Mouse (Mus musculus) erythroblast, embryonic 14.5 days (primary cell): ENCODE data around the gene C3ar1. TPM values are rescaled to one million over a fixed set of nuclear protein-coding genes. Genes with fewer than 3 reads are reported as not detected.
A peak's percentile ranks its signal among the peaks of the same experiment; 100 is the strongest.

Experiments
- H3K27me3 ChIP-seq: 2 replicates; pipeline ENCODE4 v1.6.1; 2012; ENCODE audit warnings: inconsistent platforms; ENCODE audit not compliant: control insufficient read depth
- H3K36me3 ChIP-seq: 2 replicates; pipeline ENCODE4 v1.6.1; 2012; ENCODE audit warnings: mild to moderate bottlenecking, inconsistent platforms; ENCODE audit not compliant: control insufficient read depth
- H3K4me1 ChIP-seq: 2 replicates; pipeline ENCODE4 v1.6.1; 2012; ENCODE audit warnings: inconsistent platforms; ENCODE audit not compliant: control insufficient read depth
- H3K4me3 ChIP-seq: replicated peaks from 2 replicates; pipeline ENCODE3; 2012; ENCODE audit warnings: moderate library complexity, mild to moderate bottlenecking, inconsistent platforms
- H3K9me3 ChIP-seq: 2 replicates; pipeline ENCODE4 v1.6.1; 2012; ENCODE audit warnings: low read length, inconsistent platforms, mixed read lengths; ENCODE audit not compliant: control insufficient read depth
- GATA1 ChIP-seq: IDR thresholded peaks from 2 replicates; pipeline ENCODE4 v1.6.1; 2012; ENCODE audit warnings: low read length, inconsistent platforms, mixed read lengths
- TAL1 ChIP-seq: IDR thresholded peaks from 3 replicates; pipeline ENCODE4 v1.6.1; 2012; ENCODE audit warnings: low read length, inconsistent platforms, mixed read lengths
- polyA plus RNA-seq: library from polyadenylated mRNA; stranded (reverse); fragments of >175 nt; gene quantifications from 2 replicates; pipeline ENCODE4 v1.2.3, GENCODE M21; 2012

The C3ar1 gene
- polyA plus RNA-seq, 1 experiment: not detected

- H3K9me3 ChIP-seq: no peaks in the 10 kb centered on the region
- H3K36me3 ChIP-seq: peaks cover 29% of the 10 kb centered on the region
- no peaks in the 10 kb centered on the region for H3K27me3 ChIP-seq
- peak within 1 kb of the TSS; percentile 92 for H3K4me3 ChIP-seq
- TF ChIP-seq GATA1 (no peak), TAL1 (no peak)
- H3K4me1 ChIP-seq: peaks cover 21% of the 10 kb centered on the region
These were observed 18.1 kb upstream of the C3ar1 start, which contains the start of gene Necap1 for GRCm38 (mm10) chr6:122873871-122874719. Gene Necap1, plus strand, starts transcription at chr6:122874474.

- TF ChIP-seq GATA1: no peak
- TF ChIP-seq TAL1: no peak
These were observed 16.8 kb upstream of the C3ar1 start for GRCm38 (mm10) chr6:122872800-122873199.

GRCm38 (mm10) chr6:122869846-122870245, 13.9 kb upstream of the C3ar1 start:
- peaks cover 6% of the 10 kb centered on the region for H3K4me1 ChIP-seq
- TF ChIP-seq TAL1: no peak
- TF ChIP-seq GATA1: no peak
- no peaks in the 10 kb centered on the region for H3K9me3 ChIP-seq

More at GRCm38 (mm10) chr6:122872800-122873199, 16.8 kb upstream of the C3ar1 start:
- no peak overlapping the region for H3K4me3 ChIP-seq
- H3K4me1 ChIP-seq: peaks cover 21% of the 10 kb centered on the region
- H3K9me3 ChIP-seq: no peaks in the 10 kb centered on the region
- peaks cover 17% of the 10 kb centered on the region for H3K36me3 ChIP-seq
- no peaks in the 10 kb centered on the region for H3K27me3 ChIP-seq

GRCm38 (mm10) chr6:122867914-122868313, 12.0 kb upstream of the C3ar1 start:
- H3K9me3 ChIP-seq: no peaks in the 10 kb centered on the region
- no peak for TF ChIP-seq GATA1
- TF ChIP-seq TAL1: no peak
- no peaks in the 10 kb centered on the region for H3K36me3 ChIP-seq
- no peak overlapping the region for H3K4me3 ChIP-seq
- H3K4me1 ChIP-seq: no peaks in the 10 kb centered on the region
- H3K27me3 ChIP-seq: no peaks in the 10 kb centered on the region

More at GRCm38 (mm10) chr6:122869846-122870245, 13.9 kb upstream of the C3ar1 start:
- H3K36me3 ChIP-seq: no peaks in the 10 kb centered on the region
- no peaks in the 10 kb centered on the region for H3K27me3 ChIP-seq
- no peak overlapping the region for H3K4me3 ChIP-seq

- Histone ChIP-seq H3K36me3 (no peaks in the 10 kb centered on the region), H3K27me3 (no peaks in the 10 kb centered on the region; the same call in 1 of the 2 replicates), H3K4me3 (no peak overlapping the region), H3K4me1 (no peaks in the 10 kb centered on the region), H3K9me3 (peaks cover 20% of the 10 kb centered on the region)
- TF ChIP-seq TAL1 (no peak), GATA1 (no peak)
These were observed 6.9 kb upstream of the C3ar1 start for GRCm38 (mm10) chr6:122862871-122863270.

GRCm38 (mm10) chr6:122862434-122862833, 6.5 kb upstream of the C3ar1 start:
- H3K4me1 ChIP-seq: no peaks in the 10 kb centered on the region
- peaks cover 20% of the 10 kb centered on the region for H3K9me3 ChIP-seq
- H3K27me3 ChIP-seq: no peaks in the 10 kb centered on the region; the same call in 1 of the 2 replicates
- no peak overlapping the region for H3K4me3 ChIP-seq
- H3K36me3 ChIP-seq: no peaks in the 10 kb centered on the region
- no peak for TF ChIP-seq GATA1
- TF ChIP-seq TAL1: no peak

- Histone ChIP-seq H3K27me3 (no peaks in the 10 kb centered on the region), H3K4me3 (no peak overlapping the region), H3K36me3 (no peaks in the 10 kb centered on the region), H3K9me3 (no peaks in the 10 kb centered on the region; the same call in 1 of the 2 replicates), H3K4me1 (peaks cover 4% of the 10 kb centered on the region)
- no peak for TF ChIP-seq TAL1
These were observed 1.4 kb downstream of the C3ar1 start for GRCm38 (mm10) chr6:122854552-122854951.

- Histone ChIP-seq H3K9me3 (no peaks in the 10 kb centered on the region), H3K4me1 (peaks cover 4% of the 10 kb centered on the region), H3K4me3 (no peak overlapping the region), H3K27me3 (no peaks in the 10 kb centered on the region), H3K36me3 (no peaks in the 10 kb centered on the region)
- TF ChIP-seq TAL1 (no peak), GATA1 (no peak)
These were observed 3.3 kb downstream of the C3ar1 start for GRCm38 (mm10) chr6:122852696-122853095.

GRCm38 (mm10) chr6:122843759-122844158, 12.2 kb downstream of the C3ar1 start:
- TF ChIP-seq GATA1 (no peak), TAL1 (no peak)
- peaks cover 38% of the 10 kb centered on the region for H3K36me3 ChIP-seq
- H3K4me1 ChIP-seq: no peaks in the 10 kb centered on the region
- H3K27me3 ChIP-seq: no peaks in the 10 kb centered on the region
- H3K9me3 ChIP-seq: no peaks in the 10 kb centered on the region
- no peak overlapping the region for H3K4me3 ChIP-seq
